Mouse (Mus musculus) brain, embryonic 14.5 days (tissue): ENCODE measurements at regions not wholly inside any gene's neighbourhood (a gene's known extent, or its start where the extent isn't known, plus 50 kb on each side); places are given as distances from the start of the nearest gene placed in this dataset.

Experiments used
- DNase-seq: peaks from one replicate; pipeline ENCODE4 v3.0.0-alpha.2; 2011; ENCODE audit warnings: low read depth
- CTCF ChIP-seq: fragments of 200-500 bp; IDR thresholded peaks from 2 replicates; pipeline ENCODE4 v1.5.1; 2012; ENCODE audit warnings: inconsistent platforms, mild to moderate bottlenecking, moderate library complexity, borderline replicate concordance; ENCODE audit not compliant: insufficient read depth, insufficient read length; ENCODE audit errors: extremely low read depth
- POLR2A ChIP-seq: fragments of 200-500 bp; IDR thresholded peaks from 2 replicates; pipeline ENCODE4 v1.6.1; 2012; ENCODE audit warnings: mild to moderate bottlenecking, inconsistent platforms, borderline replicate concordance; ENCODE audit not compliant: poor library complexity, insufficient read depth, insufficient read length, severe bottlenecking; ENCODE audit errors: extremely low read depth

DNA sequence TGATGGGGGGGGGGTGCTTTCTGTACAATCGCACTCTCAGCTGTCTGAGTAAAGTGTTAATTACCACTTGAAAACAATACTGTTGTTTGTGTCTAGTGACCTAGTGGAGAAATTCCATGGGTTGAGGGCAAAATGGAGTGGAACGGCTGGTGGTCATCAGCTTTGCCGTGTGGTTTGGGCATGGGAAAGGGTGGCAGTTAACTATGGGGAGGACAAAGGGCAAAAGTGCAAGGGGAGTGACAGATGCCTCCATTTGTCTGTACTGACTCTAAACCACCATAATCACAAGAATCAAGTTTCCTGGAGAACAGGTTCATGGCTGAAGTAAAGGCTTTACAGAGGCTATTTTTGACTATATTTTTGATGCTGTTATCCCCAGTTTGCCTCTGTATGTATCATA, 294.0 kb upstream of the Slc30a5 start:
- no peak for DNase-seq
- TF ChIP-seq CTCF = no peak
- no peak for TF ChIP-seq POLR2A

DNA sequence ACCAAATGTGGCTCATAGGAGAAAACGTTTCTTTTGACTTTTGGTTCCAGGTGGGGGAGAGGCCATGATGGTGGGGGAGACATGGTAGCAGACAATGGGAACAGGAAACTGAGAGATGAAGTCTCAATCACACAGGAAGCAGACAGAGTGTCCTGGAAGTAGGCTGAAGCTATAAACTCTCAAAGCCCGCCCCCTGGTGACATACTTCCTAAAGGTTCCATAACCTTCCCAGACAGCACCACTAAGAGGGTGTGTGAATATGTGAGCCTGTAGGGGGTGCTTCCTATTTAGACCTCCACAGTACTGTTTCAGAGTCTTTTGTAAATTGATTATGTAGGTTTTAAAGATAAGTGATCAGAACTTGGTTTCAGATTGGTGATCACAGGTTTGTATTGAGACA, 284.1 kb upstream of the Slc30a5 start:
- TF ChIP-seq CTCF = no peak; the same call in 1 of the 2 replicates
- no peak for TF ChIP-seq POLR2A

DNA sequence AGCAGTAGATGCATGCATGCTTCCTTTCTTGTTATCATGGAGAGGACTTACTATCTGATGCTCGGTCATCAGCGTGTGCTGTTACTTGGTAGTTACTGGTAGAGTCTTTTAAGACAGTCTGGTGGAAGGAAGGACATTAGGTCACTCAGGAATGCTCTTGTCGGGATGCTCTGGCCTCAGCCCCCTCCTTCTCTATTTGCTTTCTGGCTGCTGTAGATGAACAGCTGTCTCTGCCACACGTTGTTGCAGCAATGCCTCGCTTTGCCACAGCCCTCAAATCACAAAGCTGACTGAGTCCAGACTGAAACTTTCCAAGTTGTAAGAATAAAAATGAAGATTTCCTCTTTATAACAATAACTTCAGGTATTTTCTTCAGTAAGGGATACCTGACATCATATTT, 282.1 kb upstream of the Slc30a5 start:
- no peak for TF ChIP-seq CTCF
- TF ChIP-seq POLR2A = no peak
- DNase-seq = no peak

More for the DNA sequence above, 284.1 kb upstream of the Slc30a5 start:
- DNase-seq = no peak

DNA sequence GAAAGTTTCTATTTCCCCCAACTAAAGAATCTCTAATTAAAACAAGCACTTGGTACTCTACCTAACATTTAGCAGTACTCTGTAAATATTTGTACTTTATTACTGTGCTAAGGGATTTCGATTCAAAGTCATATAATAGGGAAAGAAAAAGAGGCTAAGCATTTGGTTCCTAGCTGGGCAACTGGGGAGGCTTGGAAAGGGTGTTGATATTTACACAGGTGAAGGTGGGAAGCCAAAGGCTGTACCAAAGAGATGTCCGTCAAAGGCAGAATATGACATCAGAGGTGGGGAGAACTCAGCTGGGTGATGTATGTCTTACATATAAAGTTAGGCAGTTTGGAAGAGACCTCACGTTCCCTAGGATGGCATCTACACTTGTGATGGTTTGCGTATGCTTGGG, 278.9 kb upstream of the Slc30a5 start:
- no peak for DNase-seq
- TF ChIP-seq CTCF (no peak), POLR2A (no peak)

DNA sequence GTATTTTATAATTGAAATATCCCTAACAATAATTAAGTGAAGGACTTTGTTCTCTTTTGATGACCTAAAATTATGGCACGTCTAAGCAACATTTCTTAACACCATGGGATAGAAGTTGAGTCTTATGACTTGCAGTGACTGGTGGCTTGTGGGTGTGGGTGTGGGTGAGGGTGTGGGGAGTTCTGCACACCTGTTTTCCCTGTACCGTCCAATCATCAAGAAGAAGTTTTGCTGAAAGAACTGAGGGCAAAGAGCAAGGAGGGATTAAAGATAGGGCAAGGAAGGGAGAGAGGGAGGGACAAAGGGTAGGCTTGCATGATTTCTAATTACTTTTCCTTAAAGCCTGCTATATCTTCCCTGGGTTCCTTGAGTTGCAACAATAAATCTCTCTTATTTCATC, 278.5 kb upstream of the Slc30a5 start:
- no peak for DNase-seq
- no peak for TF ChIP-seq POLR2A
- no peak for TF ChIP-seq CTCF

DNA sequence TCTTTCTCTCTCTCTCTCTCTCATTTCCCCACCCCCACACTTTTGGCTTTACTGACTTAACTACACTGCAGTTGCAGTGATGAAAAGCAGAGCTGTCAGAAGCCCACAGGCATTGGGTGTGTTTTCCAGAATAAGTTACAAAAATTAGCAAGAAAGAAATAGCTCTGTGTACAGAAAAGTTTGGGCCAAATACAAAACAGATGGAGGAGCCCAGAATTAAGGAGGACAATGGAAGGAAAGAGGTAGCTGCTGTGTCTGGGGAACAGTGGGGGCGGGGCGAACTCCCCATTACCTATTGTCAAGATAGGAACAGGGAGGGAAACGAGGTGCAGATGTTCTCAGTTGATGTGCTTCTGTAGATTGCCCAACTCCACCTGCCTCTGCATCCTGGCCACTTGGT, 267.4 kb upstream of the Slc30a5 start:
- no peak for DNase-seq
- TF ChIP-seq POLR2A = no peak
- TF ChIP-seq CTCF = no peak

DNA sequence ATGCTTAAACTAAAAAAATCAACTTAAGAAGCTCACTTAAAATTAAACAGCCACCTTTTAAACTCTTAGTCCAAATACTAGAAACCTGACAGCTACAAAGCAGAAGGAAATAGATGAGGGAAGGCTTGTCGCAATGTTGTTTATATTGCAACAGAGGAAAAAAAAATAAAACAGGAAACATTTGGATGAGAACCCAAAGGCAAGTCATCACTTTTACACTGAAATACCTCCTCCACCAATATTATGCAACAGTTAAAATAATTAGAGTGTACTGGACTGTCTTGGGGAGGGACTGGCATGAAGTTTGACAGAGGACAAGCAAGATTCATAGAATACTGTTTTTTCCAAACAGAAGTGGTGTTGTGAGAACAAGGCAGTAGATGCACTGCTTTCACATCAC, 263.6 kb upstream of the Slc30a5 start:
- TF ChIP-seq CTCF = no peak
- no peak for TF ChIP-seq POLR2A
- DNase-seq = no peak

DNA sequence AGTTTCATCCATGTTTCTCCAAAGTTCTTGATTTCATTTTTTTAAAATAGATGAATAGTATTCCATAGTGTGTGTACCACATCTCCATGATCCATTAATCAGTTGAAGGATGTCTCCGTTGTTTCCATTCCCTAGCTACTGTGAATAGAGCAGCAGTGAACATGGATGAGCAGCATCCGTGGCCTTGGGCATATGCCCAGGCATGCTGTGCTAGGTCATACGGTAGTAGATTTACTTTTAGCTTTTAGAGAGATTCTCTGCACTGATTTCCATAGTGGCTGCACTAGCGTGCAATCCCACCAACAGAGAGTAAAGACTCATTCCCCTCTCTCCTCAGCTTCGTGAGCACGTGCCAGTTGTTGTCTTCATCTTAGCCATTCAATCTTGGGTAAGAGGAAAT, 263.0 kb upstream of the Slc30a5 start:
- no peak for DNase-seq
- TF ChIP-seq CTCF = no peak
- no peak for TF ChIP-seq POLR2A

DNA sequence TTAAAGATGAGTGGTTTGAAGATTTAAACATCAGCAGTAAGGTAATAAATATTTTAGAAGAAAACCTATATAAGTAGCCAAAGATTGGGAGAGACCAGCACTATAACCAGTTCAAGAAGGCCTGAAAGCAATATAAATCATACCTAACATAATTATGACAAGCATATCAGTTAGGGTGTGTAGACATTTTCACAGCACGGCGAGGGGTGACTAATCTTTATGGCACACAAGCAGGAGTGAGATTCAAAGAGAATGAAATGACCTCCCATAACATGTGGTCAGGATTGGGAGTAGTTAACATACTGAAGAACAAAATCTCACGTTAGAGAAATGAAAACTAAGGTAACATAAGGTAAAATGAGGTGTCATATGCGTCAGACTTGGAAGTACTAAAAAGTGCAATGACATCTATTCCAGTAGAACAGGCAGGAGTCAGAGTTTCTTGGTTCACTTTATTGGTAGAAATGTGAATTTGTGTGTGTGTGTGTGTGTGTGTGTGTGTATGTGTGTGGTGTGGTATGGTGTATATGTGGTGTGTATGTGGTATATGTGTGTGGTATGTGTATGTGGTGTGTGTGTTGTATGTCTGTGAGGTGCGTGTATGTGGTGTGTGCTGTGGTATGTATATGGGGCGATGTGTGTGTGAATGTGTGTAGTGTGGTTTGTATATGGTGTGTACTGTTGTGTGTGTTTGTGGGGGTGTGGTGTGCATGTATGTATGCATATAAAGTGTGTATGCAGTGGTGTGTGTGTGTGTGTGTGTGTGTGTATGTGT, 262.0 kb upstream of the Slc30a5 start:
- TF ChIP-seq POLR2A (no peak), CTCF (no peak)
- no peak for DNase-seq

DNA sequence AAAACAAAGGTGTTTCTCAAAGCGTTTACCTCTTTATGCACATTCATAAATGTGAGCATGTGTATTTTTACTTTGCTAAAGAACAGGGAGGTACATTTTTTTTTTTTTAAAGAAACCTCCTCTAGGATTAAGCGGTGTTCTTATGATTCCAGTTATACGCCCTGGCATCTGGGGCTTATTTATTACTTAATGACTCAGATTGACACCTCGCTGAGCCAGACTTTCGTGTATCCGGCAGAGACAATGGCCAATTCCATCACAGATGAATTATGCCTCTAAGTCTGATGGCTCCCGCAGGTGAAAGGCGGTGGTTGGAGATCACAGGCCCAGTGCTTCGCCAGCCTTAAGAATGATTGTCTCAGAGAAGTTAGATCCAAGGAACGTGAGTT, 259.5 kb upstream of the Slc30a5 start:
- TF ChIP-seq CTCF (no peak), POLR2A (no peak)
- DNase-seq = no peak

DNA sequence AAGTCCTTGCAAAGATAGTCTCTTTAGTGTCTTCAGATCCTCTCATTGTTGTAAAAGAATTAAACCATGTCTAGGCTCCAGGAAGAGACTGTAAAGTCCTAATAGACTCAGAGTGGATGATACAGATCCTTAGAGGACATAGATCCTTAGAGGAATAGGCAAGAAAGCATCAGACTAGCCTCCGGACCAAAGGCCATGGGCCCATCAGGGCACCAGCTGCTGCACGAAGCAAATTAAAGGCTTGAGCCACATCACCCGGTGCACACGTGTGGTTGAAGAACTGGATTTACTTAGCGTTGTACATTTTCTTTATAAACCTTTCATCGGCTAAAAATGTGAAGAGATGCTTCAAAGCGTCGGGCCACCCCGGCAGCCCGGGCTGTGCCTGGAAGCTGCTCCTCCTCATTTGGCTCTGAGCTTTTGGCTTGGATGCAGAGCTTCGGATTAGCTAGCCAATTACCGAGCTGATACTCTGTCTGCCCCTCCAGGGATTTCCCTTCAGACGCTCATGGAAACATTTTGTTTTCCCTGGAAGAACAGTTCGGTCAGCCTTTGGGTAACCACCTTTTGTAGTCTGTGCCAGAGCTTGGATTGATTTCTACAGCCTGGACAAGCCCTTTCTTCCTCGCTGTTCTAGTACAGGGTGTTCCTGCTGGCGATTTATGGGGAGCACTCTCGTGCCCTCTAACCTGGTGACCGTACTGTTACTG, 259.0 kb upstream of the Slc30a5 start:
- no peak for TF ChIP-seq POLR2A
- TF ChIP-seq CTCF = no peak
- peak; percentile 92 for DNase-seq

DNA sequence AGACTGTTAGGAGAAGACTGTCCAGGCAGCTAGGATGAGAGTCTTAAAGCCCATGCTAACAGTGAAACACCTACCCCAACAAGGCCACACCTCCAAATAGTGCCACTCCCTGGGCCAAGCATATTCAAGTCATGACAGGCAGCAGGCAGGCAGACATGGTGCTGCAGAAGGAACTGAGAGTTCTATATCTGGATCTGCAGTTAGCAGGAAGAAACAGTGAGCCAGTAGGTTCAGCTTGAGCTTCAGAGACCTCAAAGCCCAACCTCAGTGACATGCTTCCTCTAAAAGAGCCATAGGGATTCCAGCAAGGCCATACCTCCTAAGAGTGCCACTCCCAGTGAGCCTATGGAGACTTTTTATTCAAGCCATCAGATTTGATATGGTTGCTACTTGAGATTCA, 252.0 kb upstream of the Slc30a5 start:
- DNase-seq = no peak
- TF ChIP-seq POLR2A (no peak), CTCF (no peak)

DNA sequence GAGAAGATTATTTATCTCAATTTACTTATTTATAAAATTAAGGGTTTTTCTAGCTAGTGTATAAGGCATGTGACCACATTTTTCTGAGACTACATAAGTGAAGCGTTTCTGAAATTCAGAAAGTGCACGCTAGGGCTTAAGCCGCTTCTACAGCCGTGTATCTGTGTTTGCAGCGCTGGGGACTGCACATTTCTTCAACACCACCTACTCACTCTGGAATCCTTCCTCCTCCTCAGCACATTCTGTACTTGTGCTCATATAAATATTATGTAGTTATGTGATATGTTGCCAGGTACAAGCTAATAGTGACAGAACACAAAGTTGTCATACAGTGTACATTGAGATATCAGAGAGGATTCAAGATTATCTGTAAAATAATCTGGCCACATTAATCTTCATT, 251.0 kb upstream of the Slc30a5 start:
- TF ChIP-seq POLR2A (no peak), CTCF (no peak)
- no peak for DNase-seq

DNA sequence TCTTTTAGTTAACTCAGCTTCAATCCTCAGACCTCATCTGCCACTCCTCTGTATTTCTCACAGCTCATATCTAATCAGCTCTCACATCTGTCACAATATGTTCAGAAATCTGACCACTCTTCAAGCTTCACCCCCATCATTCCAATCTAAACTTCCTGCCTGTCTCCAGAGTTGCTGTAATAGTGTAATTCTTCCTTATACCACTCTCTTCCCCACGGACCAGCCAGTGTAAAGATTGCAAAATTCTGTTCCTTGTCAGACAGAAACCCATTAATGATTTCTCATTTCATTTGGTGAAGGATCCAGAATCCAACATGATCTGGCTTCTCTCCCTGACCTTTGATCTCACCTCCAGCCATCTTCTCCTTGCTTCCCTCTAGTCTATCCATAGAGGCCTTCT, 250.2 kb upstream of the Slc30a5 start:
- no peak for TF ChIP-seq POLR2A
- no peak for TF ChIP-seq CTCF
- DNase-seq = no peak
